Mouse (Mus musculus): ENCODE results near the gene Ddx41.

DNA sequence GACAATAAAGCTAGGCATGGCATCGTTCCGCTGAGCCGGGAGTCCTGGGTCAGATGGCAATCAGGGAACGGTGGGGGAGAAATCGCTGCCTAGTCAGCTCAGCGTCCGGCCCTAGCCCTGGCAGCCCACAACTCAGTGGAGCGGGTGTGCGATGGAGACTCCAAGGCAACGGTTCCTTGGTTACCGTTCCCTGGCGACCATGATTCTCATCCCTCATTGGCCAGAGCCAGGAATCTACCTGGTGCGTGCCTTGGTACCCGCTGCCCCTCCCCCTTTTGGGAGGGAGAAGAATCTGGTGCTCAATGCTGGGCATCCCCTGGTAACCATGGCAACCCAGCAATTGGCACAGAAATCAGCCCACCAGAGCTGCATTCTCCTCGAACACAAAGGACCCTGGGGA lies 52.9 kb downstream of the Ddx41 start:
- TF ChIP-seq CTCF (IDR thresholded peaks at IDR 0.05; ENCODE audit: insufficient read depth, low read depth, low read length) = no peak
- TF ChIP-seq POLR2A (IDR thresholded peaks at IDR 0.05; ENCODE audit: insufficient read depth, low read depth, low read length) = 0 out of 2 replicates have a peak, but pooled peaks have one; percentile 13

All from olfactory bulb, adult 2 months (tissue).